Mouse (Mus musculus): ENCODE data around the gene Arl6ip4. TPM values are rescaled to one million over a fixed set of nuclear protein-coding genes. Genes with fewer than 3 reads are reported as not detected.

The Arl6ip4 gene
- polyA plus RNA-seq (2015; fragmentation: Nextera tagmentation; extraction: Ambion mirVana) = 101 and 102 TPM in 2 replicates

GRCm38 (mm10) chr5:124115990-124116845 is at the start of gene Arl6ip4:
Arl6ip4 (plus strand) TSS chr5:124116089.
- Histone ChIP-seq H3K27ac (peak within 1 kb of the TSS; percentile 79), H3K4me3 (replicated peaks) (peak within 1 kb of the TSS; percentile 84), H3K36me3 (peaks cover 28% of the 10 kb centered on the region), H3K4me1 (peaks cover 32% of the 10 kb centered on the region), H3K9ac (peak within 1 kb of the TSS; percentile 98), H3K9me3 (no peaks in the 10 kb centered on the region), H3K27me3 (replicated peaks) (no peaks in the 10 kb centered on the region), H3K4me2 (peak within 1 kb of the TSS; percentile 95)
- no peak for ATAC-seq (ENCODE audit: insufficient read depth, low FRiP score, low read depth)
- WGBS = under 1% methylated on average over 64 of the region's 64 CpGs

- 62% methylated on average over 3 of the region's 3 CpGs for WGBS
- Histone ChIP-seq H3K4me2 (no peak overlapping the region), H3K4me3 (replicated peaks) (no peak overlapping the region), H3K9me3 (no peaks in the 10 kb centered on the region), H3K9ac (no peak overlapping the region), H3K4me1 (0 out of 2 replicates have a peak, but pooled peaks cover 7% of the 10 kb centered on the region), H3K36me3 (no peaks in the 10 kb centered on the region), H3K27ac (peak overlapping the region; percentile 16; the same call in 1 of the 2 replicates), H3K27me3 (replicated peaks) (no peaks in the 10 kb centered on the region)
- no peak for ATAC-seq (ENCODE audit: insufficient read depth, low FRiP score, low read depth)
Measured at GRCm38 (mm10) chr5:124069657-124070056, 46.2 kb upstream of the Arl6ip4 start.

- 59% methylated on average over 9 of the region's 9 CpGs for WGBS
- no peaks in the 10 kb centered on the region for H3K27me3 ChIP-seq (replicated peaks)
- no peak overlapping the region for H3K4me3 ChIP-seq (replicated peaks)
- H3K27ac ChIP-seq = 0 out of 2 replicates have a peak overlapping the region, but pooled peaks have one; percentile 21
- H3K4me1 ChIP-seq = peaks cover 26% of the 10 kb centered on the region
- H3K36me3 ChIP-seq = no peaks in the 10 kb centered on the region
- ATAC-seq (ENCODE audit: insufficient read depth, low FRiP score, low read depth) = no peak
- no peak overlapping the region for H3K9ac ChIP-seq
- no peak overlapping the region for H3K4me2 ChIP-seq
- no peaks in the 10 kb centered on the region for H3K9me3 ChIP-seq
Measured at GRCm38 (mm10) chr5:124073682-124074081, 42.2 kb upstream of the Arl6ip4 start.

GRCm38 (mm10) chr5:124074845-124075307 is 41.0 kb upstream of the Arl6ip4 start:
- Histone ChIP-seq H3K36me3 (no peaks in the 10 kb centered on the region), H3K9me3 (no peaks in the 10 kb centered on the region), H3K4me2 (no peak overlapping the region), H3K27ac (peak overlapping the region; percentile 28; the same call in 1 of the 2 replicates), H3K9ac (no peak overlapping the region), H3K4me3 (replicated peaks) (no peak overlapping the region), H3K4me1 (peaks cover 26% of the 10 kb centered on the region), H3K27me3 (replicated peaks) (no peaks in the 10 kb centered on the region)
- no peak for ATAC-seq (ENCODE audit: insufficient read depth, low FRiP score, low read depth)
- WGBS = 20% methylated on average over 10 of the region's 10 CpGs

- Histone ChIP-seq H3K9me3 (no peaks in the 10 kb centered on the region), H3K4me3 (replicated peaks) (no peak overlapping the region), H3K27ac (peak overlapping the region; percentile 58; the same call in 1 of the 2 replicates), H3K4me2 (no peak overlapping the region), H3K36me3 (no peaks in the 10 kb centered on the region), H3K4me1 (peaks cover 25% of the 10 kb centered on the region), H3K9ac (no peak overlapping the region), H3K27me3 (replicated peaks) (no peaks in the 10 kb centered on the region)
- no peak for ATAC-seq (ENCODE audit: insufficient read depth, low FRiP score, low read depth)
- WGBS = 61% methylated on average over 9 of the region's 9 CpGs
Measured at GRCm38 (mm10) chr5:124075716-124076115, 40.2 kb upstream of the Arl6ip4 start.

- Histone ChIP-seq H3K4me1 (peaks cover 29% of the 10 kb centered on the region), H3K27me3 (replicated peaks) (no peaks in the 10 kb centered on the region), H3K4me2 (no peak overlapping the region), H3K9ac (no peak overlapping the region), H3K36me3 (no peaks in the 10 kb centered on the region), H3K9me3 (no peaks in the 10 kb centered on the region), H3K27ac (peak overlapping the region; percentile 67), H3K4me3 (replicated peaks) (no peak overlapping the region)
- WGBS = 45% methylated on average over 9 of the region's 9 CpGs
- ATAC-seq (ENCODE audit: insufficient read depth, low FRiP score, low read depth) = peak; percentile 72
Measured at GRCm38 (mm10) chr5:124076559-124076958, 39.3 kb upstream of the Arl6ip4 start.

GRCm38 (mm10) chr5:124077241-124077640 is 38.6 kb upstream of the Arl6ip4 start:
- no peak overlapping the region for H3K4me3 ChIP-seq (replicated peaks)
- no peaks in the 10 kb centered on the region for H3K9me3 ChIP-seq
- 87% methylated on average over 13 of the region's 13 CpGs for WGBS
- 0 out of 2 replicates have a peak overlapping the region, but pooled peaks have one; percentile 67 for H3K27ac ChIP-seq
- no peaks in the 10 kb centered on the region for H3K36me3 ChIP-seq
- no peaks in the 10 kb centered on the region for H3K27me3 ChIP-seq (replicated peaks)
- H3K9ac ChIP-seq = no peak overlapping the region
- H3K4me2 ChIP-seq = no peak overlapping the region
- ATAC-seq (ENCODE audit: insufficient read depth, low FRiP score, low read depth) = no peak
- H3K4me1 ChIP-seq = peaks cover 29% of the 10 kb centered on the region

GRCm38 (mm10) chr5:124077856-124078460 is 37.9 kb upstream of the Arl6ip4 start:
- no peak overlapping the region for H3K4me3 ChIP-seq (replicated peaks)
- peaks cover 29% of the 10 kb centered on the region for H3K4me1 ChIP-seq
- H3K27me3 ChIP-seq (replicated peaks) = no peaks in the 10 kb centered on the region
- no peak overlapping the region for H3K9ac ChIP-seq
- H3K36me3 ChIP-seq = no peaks in the 10 kb centered on the region
- H3K9me3 ChIP-seq = no peaks in the 10 kb centered on the region
- ATAC-seq (ENCODE audit: insufficient read depth, low FRiP score, low read depth) = no peak
- 63% methylated on average over 6 of the region's 6 CpGs for WGBS
- no peak overlapping the region for H3K4me2 ChIP-seq
- no peak overlapping the region for H3K27ac ChIP-seq

- Histone ChIP-seq H3K9me3 (no peaks in the 10 kb centered on the region), H3K4me2 (no peak overlapping the region), H3K9ac (no peak overlapping the region), H3K27me3 (replicated peaks) (no peaks in the 10 kb centered on the region), H3K36me3 (no peaks in the 10 kb centered on the region), H3K27ac (no peak overlapping the region), H3K4me3 (replicated peaks) (no peak overlapping the region), H3K4me1 (peaks cover 29% of the 10 kb centered on the region)
- ATAC-seq (ENCODE audit: insufficient read depth, low FRiP score, low read depth) = no peak
- WGBS = 58% methylated on average over 9 of the region's 9 CpGs
Measured at GRCm38 (mm10) chr5:124078794-124079416, 37.0 kb upstream of the Arl6ip4 start.

GRCm38 (mm10) chr5:124079880-124080279 is 36.0 kb upstream of the Arl6ip4 start:
- Histone ChIP-seq H3K4me3 (replicated peaks) (no peak overlapping the region), H3K27ac (no peak overlapping the region), H3K4me2 (no peak overlapping the region), H3K36me3 (no peaks in the 10 kb centered on the region), H3K9ac (no peak overlapping the region), H3K9me3 (no peaks in the 10 kb centered on the region), H3K27me3 (replicated peaks) (no peaks in the 10 kb centered on the region), H3K4me1 (peaks cover 25% of the 10 kb centered on the region)
- ATAC-seq (ENCODE audit: insufficient read depth, low FRiP score, low read depth) = no peak
- WGBS = 90% methylated on average over 17 of the region's 17 CpGs

GRCm38 (mm10) chr5:124082447-124082846 is 33.4 kb upstream of the Arl6ip4 start:
- H3K36me3 ChIP-seq = no peaks in the 10 kb centered on the region
- H3K4me3 ChIP-seq (replicated peaks) = no peak overlapping the region
- H3K27ac ChIP-seq = no peak overlapping the region
- H3K4me2 ChIP-seq = no peak overlapping the region
- peak; percentile 64 for ATAC-seq (ENCODE audit: insufficient read depth, low FRiP score, low read depth)
- no peak overlapping the region for H3K9ac ChIP-seq
- H3K9me3 ChIP-seq = no peaks in the 10 kb centered on the region
- 70% methylated on average over 10 of the region's 10 CpGs for WGBS
- no peaks in the 10 kb centered on the region for H3K27me3 ChIP-seq (replicated peaks)
- peaks cover 7% of the 10 kb centered on the region; the same call in 1 of the 2 replicates for H3K4me1 ChIP-seq
